In the genomic region with DNA sequence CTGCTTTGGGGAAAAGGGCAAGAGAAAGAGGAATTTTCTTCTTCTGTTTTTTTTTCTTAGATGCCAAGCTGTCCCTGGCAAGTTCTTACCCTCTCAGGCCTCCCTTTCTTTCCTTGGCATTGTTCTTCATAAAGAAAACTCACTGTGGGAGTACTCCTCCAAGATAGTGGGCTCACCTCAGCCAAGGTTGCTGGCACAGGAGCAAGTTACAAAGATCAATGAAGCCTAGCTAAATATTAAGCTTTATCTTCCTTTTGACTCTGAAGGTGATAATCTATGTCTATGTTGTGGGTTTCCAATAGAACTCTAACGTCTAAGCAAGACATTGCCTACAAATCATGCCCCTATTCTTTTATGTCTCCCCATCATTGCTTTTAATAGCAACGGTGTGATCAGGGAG, we compare ENCODE assay signal across 19 mouse cellular contexts. TPM values are rescaled to one million over a fixed set of nuclear protein-coding genes. Genes with fewer than 3 reads are reported as not detected.
DNase-seq lines count a peak whose midpoint lies in the region; ATAC-seq lines count a peak whose summit lies in the region.
"Had no signal": no experiment of that assay in that cellular context is flagged by ENCODE, and none has a peak within 500 bp of the region (broad histone marks: within the 10 kb centered on the region; RNA-seq: fewer than 3 reads in every experiment).

No protein-coding gene starts in this region.

- peak; percentile 48 for ATAC-seq in intestine, embryonic 15.5 days
- no peak for ATAC-seq in hindbrain, embryonic 12.5 days (ENCODE audit: low FRiP score)
- ATAC-seq: activated CD4-positive, CD25-positive, alpha-beta regulatory T cell, adult 4 months; forebrain, embryonic 15.5 days; Patski had no signal

- H3K27ac ChIP-seq in intestine, embryonic 15.5 days = no peak overlapping the region
- H3K27ac ChIP-seq in hindbrain, embryonic 12.5 days = no peak overlapping the region
- H3K27ac ChIP-seq: embryonic facial prominence, embryonic 12.5 days; forebrain, embryonic 15.5 days; heart, embryonic 13.5 days had no signal

- H3K9ac ChIP-seq in intestine, embryonic 15.5 days = no peak overlapping the region
- H3K9ac ChIP-seq in hindbrain, embryonic 12.5 days = no peak overlapping the region
- H3K9ac ChIP-seq: embryonic facial prominence, embryonic 12.5 days; forebrain, embryonic 15.5 days; heart, embryonic 13.5 days had no signal

- no peak overlapping the region for H3K4me2 ChIP-seq in intestine, embryonic 15.5 days (replicated peaks)
- H3K4me2 ChIP-seq in hindbrain, embryonic 12.5 days (replicated peaks) = no peak overlapping the region
- H3K4me2 ChIP-seq: embryonic facial prominence, embryonic 12.5 days; forebrain, embryonic 15.5 days; heart, embryonic 13.5 days had no signal

- no peaks in the 10 kb centered on the region for H3K36me3 ChIP-seq in intestine, embryonic 15.5 days
- H3K36me3 ChIP-seq in hindbrain, embryonic 12.5 days = no peaks in the 10 kb centered on the region
- H3K36me3 ChIP-seq: embryonic facial prominence, embryonic 12.5 days; forebrain, embryonic 15.5 days; heart, embryonic 13.5 days had no signal

- no peaks in the 10 kb centered on the region for H3K27me3 ChIP-seq in intestine, embryonic 15.5 days (replicated peaks)
- H3K27me3 ChIP-seq in hindbrain, embryonic 12.5 days = no peaks in the 10 kb centered on the region
- H3K27me3 ChIP-seq: embryonic facial prominence, embryonic 12.5 days; forebrain, embryonic 15.5 days; heart, embryonic 13.5 days had no signal

- no peak overlapping the region for H3K4me3 ChIP-seq in intestine, embryonic 15.5 days (replicated peaks)
- no peak overlapping the region for H3K4me3 ChIP-seq in hindbrain, embryonic 12.5 days
- H3K4me3 ChIP-seq: embryonic facial prominence, embryonic 12.5 days; forebrain, embryonic 15.5 days; heart, embryonic 13.5 days had no signal

- H3K9me3 ChIP-seq in intestine, embryonic 15.5 days = no peaks in the 10 kb centered on the region
- H3K9me3 ChIP-seq in hindbrain, embryonic 12.5 days (replicated peaks) = no peaks in the 10 kb centered on the region
- H3K9me3 ChIP-seq: embryonic facial prominence, embryonic 12.5 days; forebrain, embryonic 15.5 days; heart, embryonic 13.5 days had no signal

- H3K4me1 ChIP-seq in intestine, embryonic 15.5 days (replicated peaks) = no peaks in the 10 kb centered on the region
- no peaks in the 10 kb centered on the region for H3K4me1 ChIP-seq in hindbrain, embryonic 12.5 days
- H3K4me1 ChIP-seq: embryonic facial prominence, embryonic 12.5 days; forebrain, embryonic 15.5 days; heart, embryonic 13.5 days had no signal

- 61% methylated on average over 2 of the region's 2 CpGs for WGBS in intestine, embryonic 15.5 days
- 89% methylated on average over 2 of the region's 2 CpGs for WGBS in hindbrain, embryonic 12.5 days

- DNase-seq in kidney, adult 18-20 months = peak; percentile 28
- no peak for DNase-seq in kidney, postnatal 4 days
- DNase-seq in kidney, adult 9 months = peak; percentile 72
- peak; percentile 46 to 63 for DNase-seq in kidney, postnatal 36 days
- DNase-seq in MN1 (ENCODE audit: low spot score) = no peak
- DNase-seq: adrenal gland, postnatal 14 days; cerebellum, adult 11-12 months; cerebellum, adult 9-10 months; cerebellum, postnatal 25 days; gastrocnemius, postnatal 36 days; heart, adult 11 months; heart, postnatal 4 days had no signal

RNA-seq across cellular contexts. Expression of a gene that starts 21.3 kb away (rescaled TPM):
- 43.6 and 44.9 TPM in 2 replicates for polyA plus RNA-seq in intestine, embryonic 15.5 days (2015; fragmentation: Nextera tagmentation; extraction: Ambion mirVana)
- 50.7 and 59.0 TPM in 2 replicates for polyA plus RNA-seq in hindbrain, embryonic 12.5 days (2016; fragmentation: Nextera tagmentation; extraction: Ambion mirVana)

Comparison
In these comparisons a context has a peak if more than half of its experiments do, and no peak if none do; other contexts are left out.
1. DNase-seq: peak in kidney, adult 18-20 months (single experiment), kidney, adult 9 months (single experiment) and kidney, postnatal 36 days (2 of 2); none in kidney, postnatal 4 days (0 of 2) and MN1 (single experiment).